Mouse (Mus musculus) MEL (cell line): ENCODE results near the gene H2al1a. TPM values are rescaled to one million over a fixed set of nuclear protein-coding genes. Genes with fewer than 3 reads are reported as not detected.

ENCODE experiments used
- DNase-seq: peaks from one replicate; pipeline ENCODE4 v3.0.0; 2011; ENCODE audit warnings: low read depth, low spot score
- H3K27ac ChIP-seq: 2 replicates; pipeline ENCODE4 v1.5.1; 2012; ENCODE audit warnings: low read depth, mild to moderate bottlenecking, control low read depth, low read length, moderate library complexity; ENCODE audit not compliant: control insufficient read depth
- H3K27me3 ChIP-seq, 2 experiments: fragments of 150-350 bp in 1 of 2; sonication (generic) in 1 of 2; 2 replicates each; pipeline ENCODE4 v1.6.1; 2012; ENCODE audit warnings: low read length in 2 of 2, mild to moderate bottlenecking in 2 of 2, improper control_type of control experiment in 1 of 2, moderate library complexity in 1 of 2; ENCODE audit not compliant: insufficient read depth in 2 of 2, control insufficient read depth in 1 of 2
- H3K36me3 ChIP-seq, 2 experiments: 2 replicates each; pipeline ENCODE4 v1.6.1; 2012 to 2014; ENCODE audit warnings: low read length in 2 of 2, improper control_type of control experiment in 1 of 2, inconsistent platforms in 1 of 2, mild to moderate bottlenecking in 1 of 2; ENCODE audit not compliant: insufficient read depth in 2 of 2, control insufficient read depth in 1 of 2
- H3K4me1 ChIP-seq, 2 experiments: fragments of 150-350 bp in 1 of 2; sonication (generic) in 1 of 2; 2 replicates each; pipeline ENCODE4 v1.6.1; 2012; ENCODE audit warnings: low read length in 2 of 2, improper control_type of control experiment in 1 of 2, mild to moderate bottlenecking in 1 of 2; ENCODE audit not compliant: insufficient read depth in 2 of 2, control insufficient read depth in 1 of 2
- H3K4me3 ChIP-seq, 2 experiments: fragments of 150-350 bp in 1 of 2; sonication (generic) in 1 of 2; 2 replicates each; pipeline ENCODE4 v1.5.1; 2012; ENCODE audit warnings: low read depth in 2 of 2, low read length in 2 of 2, mild to moderate bottlenecking in 2 of 2, moderate library complexity in 2 of 2, control low read depth in 1 of 2, improper control_type of control experiment in 1 of 2; ENCODE audit not compliant: control insufficient read depth in 1 of 2, insufficient read depth in 1 of 2
- H3K79me2 ChIP-seq: 2 replicates; pipeline ENCODE4 v1.6.1; 2012; ENCODE audit warnings: mild to moderate bottlenecking, low read length, moderate library complexity; ENCODE audit not compliant: control insufficient read depth, poor library complexity, insufficient read depth
- H3K9ac ChIP-seq: 2 replicates; pipeline ENCODE4 v1.6.1; 2012; ENCODE audit warnings: low read depth, mild to moderate bottlenecking, control low read depth, low read length, moderate library complexity; ENCODE audit not compliant: control insufficient read depth, poor library complexity, severe bottlenecking
- H3K9me3 ChIP-seq: fragments of 150-350 bp; sonication (generic); replicated peaks from 2 replicates; pipeline ENCODE4 v1.6.1; 2012; ENCODE audit warnings: mild to moderate bottlenecking, low read length, improper control_type of control experiment, moderate library complexity; ENCODE audit not compliant: insufficient read depth
- CHD1 ChIP-seq: IDR thresholded peaks from 2 replicates; pipeline ENCODE4 v1.6.1; 2012; ENCODE audit warnings: low read depth, mild to moderate bottlenecking, inconsistent platforms, low read length, improper control_type of control experiment
- CTCF ChIP-seq, 3 experiments: IDR thresholded peaks in 2 of 3; conservative IDR thresholded peaks in 1 of 3; 2 replicates each; pipeline ENCODE4 v1.5.1; 2011 to 2012; ENCODE audit warnings: low read length in 3 of 3, low read depth in 2 of 3, mild to moderate bottlenecking in 2 of 3, improper control_type of control experiment in 1 of 3, inconsistent platforms in 1 of 3, mixed read lengths in 1 of 3, moderate library complexity in 1 of 3; ENCODE audit not compliant: control insufficient read depth in 1 of 3, insufficient read depth in 1 of 3, poor library complexity in 1 of 3, severe bottlenecking in 1 of 3
- E2F4 ChIP-seq: IDR thresholded peaks from 2 replicates; pipeline ENCODE4 v1.6.1; 2011; ENCODE audit warnings: low read depth, low read length, improper control_type of control experiment, borderline replicate concordance
- EP300 ChIP-seq, 2 experiments: IDR thresholded peaks; 2 replicates each; pipeline ENCODE4 v1.6.1; 2011; ENCODE audit warnings: improper control_type of control experiment in 2 of 2, low read length in 2 of 2, low read depth in 1 of 2, mild to moderate bottlenecking in 1 of 2
- GATA1 ChIP-seq: IDR thresholded peaks from 2 replicates; pipeline ENCODE4 v1.6.1; 2011; ENCODE audit warnings: low read depth, low read length, improper control_type of control experiment
- HCFC1 ChIP-seq: IDR thresholded peaks from 2 replicates; pipeline ENCODE4 v1.6.1; 2012; ENCODE audit warnings: low read depth, mild to moderate bottlenecking, inconsistent platforms, low read length, improper control_type of control experiment, moderate library complexity
- KAT2A ChIP-seq: conservative IDR thresholded peaks from 2 replicates; pipeline ENCODE4 v1.6.1; 2012; ENCODE audit warnings: low read depth, low read length, improper control_type of control experiment, inconsistent platforms
- MAFK ChIP-seq: IDR thresholded peaks from 2 replicates; pipeline ENCODE4 v1.6.1; 2011; ENCODE audit warnings: low read depth, mild to moderate bottlenecking, low read length, improper control_type of control experiment, borderline replicate concordance
- MAX ChIP-seq: IDR thresholded peaks from 2 replicates; pipeline ENCODE4 v1.6.1; 2011; ENCODE audit warnings: low read length, improper control_type of control experiment
- MAZ ChIP-seq: IDR thresholded peaks from 2 replicates; pipeline ENCODE4 v1.6.1; 2012; ENCODE audit warnings: low read depth, mild to moderate bottlenecking, inconsistent platforms, low read length, improper control_type of control experiment
- MEF2A ChIP-seq: IDR thresholded peaks from 2 replicates; pipeline ENCODE4 v1.6.1; 2014; ENCODE audit warnings: low read depth, mild to moderate bottlenecking, inconsistent platforms, low read length, improper control_type of control experiment; ENCODE audit not compliant: poor library complexity, insufficient replicate concordance, severe bottlenecking; ENCODE audit errors: extremely low read depth
- MXI1 ChIP-seq: IDR thresholded peaks from 2 replicates; pipeline ENCODE4 v1.6.1; 2011; ENCODE audit warnings: mild to moderate bottlenecking, low read depth, low read length, improper control_type of control experiment
- POLR2A ChIP-seq, 2 experiments: IDR thresholded peaks; 2 replicates each; pipeline ENCODE4 v1.6.1; 2011 to 2012; ENCODE audit warnings: low read length in 2 of 2, mild to moderate bottlenecking in 2 of 2, control low read depth in 1 of 2, improper control_type of control experiment in 1 of 2, low read depth in 1 of 2, moderate library complexity in 1 of 2; ENCODE audit not compliant: control insufficient read depth in 1 of 2, insufficient read depth in 1 of 2, poor library complexity in 1 of 2
- POLR2AphosphoS2 ChIP-seq: IDR thresholded peaks from 2 replicates; pipeline ENCODE4 v1.6.1; 2011; ENCODE audit warnings: low read length, improper control_type of control experiment
- RAD21 ChIP-seq: IDR thresholded peaks from 2 replicates; pipeline ENCODE4 v1.6.1; 2011; ENCODE audit warnings: mild to moderate bottlenecking, low read depth, low read length, improper control_type of control experiment
- SMC3 ChIP-seq: IDR thresholded peaks from 2 replicates; pipeline ENCODE4 v1.6.1; 2011; ENCODE audit warnings: low read depth, low read length, improper control_type of control experiment
- TBP ChIP-seq: IDR thresholded peaks from 2 replicates; pipeline ENCODE4 v1.8.0; 2011; ENCODE audit warnings: low read depth, low read length, improper control_type of control experiment
- TCF12 ChIP-seq: IDR thresholded peaks from 2 replicates; pipeline ENCODE4 v1.6.1; 2014; ENCODE audit warnings: low read depth, mild to moderate bottlenecking, inconsistent platforms, low read length, improper control_type of control experiment, moderate library complexity
- USF1 ChIP-seq: IDR thresholded peaks from 2 replicates; pipeline ENCODE4 v1.6.1; 2014; ENCODE audit warnings: low read depth, mild to moderate bottlenecking, inconsistent platforms, low read length, improper control_type of control experiment, moderate library complexity
- USF2 ChIP-seq, 2 experiments: IDR thresholded peaks; 2 replicates each; pipeline ENCODE4 v1.6.1; 2011 to 2012; ENCODE audit warnings: improper control_type of control experiment in 2 of 2, low read length in 2 of 2, borderline replicate concordance in 1 of 2, inconsistent platforms in 1 of 2, low read depth in 1 of 2, mild to moderate bottlenecking in 1 of 2; ENCODE audit not compliant: insufficient read depth in 1 of 2
- ZMIZ1 ChIP-seq: IDR thresholded peaks from 2 replicates; pipeline ENCODE4 v1.6.1; 2012; ENCODE audit warnings: low read depth, mild to moderate bottlenecking, inconsistent platforms, low read length, improper control_type of control experiment, moderate library complexity
- polyA plus RNA-seq, 2 experiments: library from polyadenylated mRNA; stranded (reverse) in 1 of 2; unstranded in 1 of 2; fragments of >175 nt in 1 of 2; fragments of >200 nt in 1 of 2; gene quantifications; 2 replicates each; pipeline versions ENCODE4 v1.2.1 to v1.2.4; 2012; ENCODE audit warnings: low replicate concordance in 2 of 2, low read depth in 1 of 2; ENCODE audit not compliant: insufficient read length in 2 of 2, insufficient read depth in 1 of 2, missing spikeins in 1 of 2
- total RNA-seq: library from RNA; depleted of rRNA; stranded (reverse); fragments of 300-350 nt; gene quantifications from 2 replicates; pipeline ENCODE4 v1.2.3, GENCODE M21; 2012

Gene H2al1a
- total and polyA plus RNA-seq, 3 experiments, result not detected

DNA sequence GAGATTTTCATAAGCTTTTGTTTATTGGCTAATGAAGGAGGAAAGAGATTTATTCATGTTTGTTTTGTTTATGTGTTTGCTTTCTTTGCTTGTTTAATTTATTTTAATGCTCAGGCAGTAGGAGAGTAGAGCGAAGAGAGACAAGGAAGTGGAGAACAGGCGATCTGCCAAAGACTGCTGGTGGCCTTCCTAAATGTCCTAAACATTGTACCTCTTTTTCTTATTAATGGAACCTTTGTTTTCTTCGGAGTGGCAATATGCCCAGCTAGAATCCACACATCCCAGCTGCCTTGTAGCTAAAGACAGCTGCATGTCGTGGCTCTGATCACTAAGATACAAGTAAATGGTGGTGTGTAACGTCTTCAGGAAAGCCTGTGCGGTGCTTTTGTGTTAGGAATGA lies 22.0 kb upstream of the H2al1a start:
- Histone ChIP-seq H3K27me3 (no peaks in the 10 kb centered on the region), H3K79me2 (no peaks in the 10 kb centered on the region), H3K4me3 (no peak overlapping the region), H3K36me3 (no peaks in the 10 kb centered on the region), H3K9ac (no peak overlapping the region), H3K4me1 (no peaks in the 10 kb centered on the region), H3K27ac (no peak overlapping the region), H3K9me3 (no peaks in the 10 kb centered on the region)
- TF ChIP-seq MEF2A (no peak), EP300 (IDR thresholded peaks at IDR 0.05; ENCODE audit: low read depth in 1 of 2, low read length in 2 of 2) (no peak), CTCF (IDR thresholded peaks at IDR 0.05 in 2 of 3, conservative IDR thresholded peaks at IDR 0.05 in 1 of 3; ENCODE audit: control insufficient read depth in 1 of 3, insufficient read depth in 1 of 3, low read depth in 2 of 3, low read length in 3 of 3, poor library complexity in 1 of 3, severe bottlenecking in 1 of 3) (no peak), HCFC1 (no peak), USF1 (no peak), MAFK (no peak), CHD1 (no peak), TBP (no peak), RAD21 (no peak), SMC3 (no peak), GATA1 (no peak), TCF12 (no peak), POLR2AphosphoS2 (no peak), POLR2A (IDR thresholded peaks at IDR 0.05; ENCODE audit: control insufficient read depth in 1 of 2, insufficient read depth in 1 of 2, low read depth in 1 of 2, low read length in 2 of 2, poor library complexity in 1 of 2) (no peak), E2F4 (no peak), KAT2A (no peak)
- no peak for DNase-seq

DNA sequence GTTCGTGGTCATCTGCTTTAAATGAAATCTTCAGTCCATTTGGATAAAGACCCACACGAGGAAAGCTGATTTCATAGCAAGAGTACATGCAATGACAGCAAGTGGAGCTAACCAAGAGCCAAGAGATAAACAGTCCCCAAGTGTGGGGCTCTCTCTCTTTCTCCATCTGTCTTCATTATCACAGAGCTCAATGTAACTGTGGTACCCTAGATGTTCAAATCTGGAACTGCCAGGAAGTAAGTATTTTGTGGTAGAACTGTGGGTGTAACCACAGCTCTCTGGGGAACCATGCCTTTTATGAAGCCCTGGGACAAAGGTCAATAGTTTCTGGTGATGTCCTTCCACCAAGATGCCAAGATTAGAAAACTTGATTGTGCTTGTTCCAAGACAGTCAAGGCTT lies 18.3 kb upstream of the H2al1a start:
- Histone ChIP-seq H3K9ac (no peak overlapping the region), H3K4me3 (no peak overlapping the region), H3K36me3 (no peaks in the 10 kb centered on the region), H3K9me3 (no peaks in the 10 kb centered on the region), H3K27ac (no peak overlapping the region), H3K79me2 (no peaks in the 10 kb centered on the region), H3K27me3 (no peaks in the 10 kb centered on the region), H3K4me1 (no peaks in the 10 kb centered on the region)
- no peak for TF ChIP-seq E2F4
- TF ChIP-seq KAT2A, result no peak
- no peak for TF ChIP-seq TBP
- TF ChIP-seq ZMIZ1, result no peak
- TF ChIP-seq TCF12, result no peak
- TF ChIP-seq MAX, result no peak
- no peak for TF ChIP-seq MAZ
- no peak for TF ChIP-seq USF2 (IDR thresholded peaks at IDR 0.05; ENCODE audit: borderline replicate concordance in 1 of 2, insufficient read depth in 1 of 2, low read depth in 1 of 2, low read length in 2 of 2)
- TF ChIP-seq MXI1, result no peak
- no peak for DNase-seq
